ENCODE assay signal across 25 mouse cellular contexts in genomic region chr19:10752646-10753045, GRCm38 (mm10). TPM values are rescaled to one million over a fixed set of nuclear protein-coding genes. Genes with fewer than 3 reads are reported as not detected.
DNase-seq lines count a peak whose midpoint lies in the region; ATAC-seq and TF ChIP-seq lines count a peak whose summit lies in the region.
"Had no signal": no experiment of that assay in that cellular context is flagged by ENCODE, and none has a peak within 500 bp of the region (broad histone marks: within the 10 kb centered on the region; RNA-seq: fewer than 3 reads in every experiment).

No protein-coding gene starts in this region.

- H3K36me3 ChIP-seq in spleen, adult 2 months (ENCODE audit: control insufficient read depth, insufficient read depth, low read length): no peaks in the 10 kb centered on the region
- H3K36me3 ChIP-seq: embryonic facial prominence, embryonic 13.5 days; embryonic facial prominence, embryonic 15.5 days; forebrain, embryonic 10.5 days; forebrain, embryonic 15.5 days had no signal

- H3K4me1 ChIP-seq in spleen, adult 2 months (ENCODE audit: control insufficient read depth, insufficient read depth, insufficient read length): peaks cover 14% of the 10 kb centered on the region; the same call in 1 of the 2 replicates
- H3K4me1 ChIP-seq: embryonic facial prominence, embryonic 13.5 days; embryonic facial prominence, embryonic 15.5 days; forebrain, embryonic 13.5 days; forebrain, embryonic 15.5 days had no signal

- TF ChIP-seq CTCF in spleen, adult 2 months (IDR thresholded peaks at IDR 0.05; ENCODE audit: extremely low read depth, insufficient read depth, insufficient read length, insufficient replicate concordance): no peak

- DNase-seq in CD4-positive, CD25-positive, alpha-beta regulatory T cell, adult 2 months (ENCODE audit: low read depth, low spot score): peak; percentile 59
- DNase-seq in spleen, adult 2 months (ENCODE audit: low read depth in 1 of 2, low spot score in 2 of 2): no peak
- DNase-seq in spleen, postnatal 4 days (ENCODE audit: low spot score in 2 of 2): no peak
- DNase-seq in CD4-positive helper T cell, adult 2 months (ENCODE audit: low read depth, low spot score): peak; percentile 59
- DNase-seq in naive thymus-derived CD4-positive, alpha-beta T cell, adult 2 months (ENCODE audit: low read depth): peak; percentile 60
- no peak for DNase-seq in thymus, postnatal 14 days
- DNase-seq: adrenal gland, adult 2 months; adrenal gland, postnatal 10 days; adrenal gland, postnatal 25 days; B cell, adult 2 months; cerebellum, adult 11 months; cerebellum, adult 18-20 months; cerebellum, adult 8-10 months; cerebellum, adult 9-11 months; cerebellum, postnatal 14 days; cerebellum, postnatal 36 days; embryo, embryonic 11 days; forebrain, postnatal 0 days had no signal

- WGBS in spleen, adult 2 months: 61% methylated on average over 5 of the region's 5 CpGs

- no peak overlapping the region for H3K4me3 ChIP-seq in spleen, adult 2 months (ENCODE audit: extremely low read depth, insufficient read depth, insufficient read length)
- H3K4me3 ChIP-seq: embryonic facial prominence, embryonic 13.5 days; embryonic facial prominence, embryonic 15.5 days; erythroblast, embryonic 14.5 days; forebrain, embryonic 10.5 days; forebrain, embryonic 13.5 days; forebrain, embryonic 15.5 days had no signal

- ATAC-seq in CD4-positive, CD25-positive, alpha-beta regulatory T cell, adult 4 months: no peak
- ATAC-seq: forebrain, embryonic 13.5 days; forebrain, embryonic 15.5 days; forebrain, postnatal 0 days had no signal

- H3K27me3 ChIP-seq in spleen, adult 2 months (ENCODE audit: control insufficient read depth, insufficient read depth, low read length): no peaks in the 10 kb centered on the region
- H3K27me3 ChIP-seq: embryonic facial prominence, embryonic 13.5 days; embryonic facial prominence, embryonic 15.5 days; forebrain, embryonic 13.5 days; forebrain, embryonic 15.5 days had no signal

- peak overlapping the region; percentile 72; the same call in 1 of the 2 replicates for H3K27ac ChIP-seq in spleen, adult 2 months (ENCODE audit: insufficient read depth, low read length)
- H3K27ac ChIP-seq: embryonic facial prominence, embryonic 13.5 days; embryonic facial prominence, embryonic 15.5 days; forebrain, embryonic 10.5 days; forebrain, embryonic 13.5 days; forebrain, embryonic 15.5 days had no signal

- TF ChIP-seq POLR2A in spleen, adult 2 months (IDR thresholded peaks at IDR 0.05; ENCODE audit: low read depth, low read length): no peak

RNA-seq across cellular contexts. Expression of gene Cd5, which starts 13.8 kb away (rescaled TPM):
- 100 to 1,000 TPM; 449 to 646 TPM for polyA plus RNA-seq in CD4-positive, CD25-positive, alpha-beta regulatory T cell, adult 4 months (2017; shearing (Covaris generic))
- polyA plus RNA-seq in spleen, adult 2 months (2012; rRNA removed): 35.2 and 41.1 TPM in 2 replicates
- polyA plus RNA-seq: erythroblast, embryonic 14.5 days; forebrain, embryonic 10.5 days; forebrain, embryonic 13.5 days had no signal

Comparison
In these comparisons a context has a peak if more than half of its experiments do, and no peak if none do; other contexts are left out.
1. DNase-seq: peak in CD4-positive, CD25-positive, alpha-beta regulatory T cell, adult 2 months (single experiment), CD4-positive helper T cell, adult 2 months (single experiment) and naive thymus-derived CD4-positive, alpha-beta T cell, adult 2 months (single experiment); none in spleen, adult 2 months (0 of 2), spleen, postnatal 4 days (0 of 2) and thymus, postnatal 14 days (single experiment).
2. RNA of gene Cd5, which starts 13.8 kb away (polyA plus RNA-seq): 449 to 646 TPM in CD4-positive, CD25-positive, alpha-beta regulatory T cell, adult 4 months; 35.2 to 41.1 TPM in spleen, adult 2 months; every median in the first group is over 10 times any median in the second.